Mouse (Mus musculus): Measurements from ENCODE around the gene Slc25a31. TPM values are rescaled to one million over a fixed set of nuclear protein-coding genes. Genes with fewer than 3 reads are reported as not detected.

Gene Slc25a31
- polyA plus RNA-seq, 2 experiments: 0.03 to 0.20 TPM

- H3K9ac ChIP-seq (replicated peaks): no peak overlapping the region
- H3K4me3 ChIP-seq (ENCODE audit: insufficient read depth in 1 of 2, low read depth in 2 of 2, low read length in 2 of 2): no peak overlapping the region
- H3K4me2 ChIP-seq (ENCODE audit: low read depth): no peak overlapping the region
- 77% methylated on average over 17 of the region's 18 CpGs for WGBS (ENCODE audit: insufficient replicate concordance)
- no peaks in the 10 kb centered on the region for H3K9me3 ChIP-seq (ENCODE audit: control insufficient read depth, low read length)
- no peaks in the 10 kb centered on the region for H3K36me3 ChIP-seq (replicated peaks; ENCODE audit: control insufficient read depth, insufficient read depth, low read depth)
- ATAC-seq (ENCODE audit: insufficient read depth) (no peak), DNase-seq (ENCODE audit: low read depth in 3 of 3, low spot score in 3 of 3) (no peak)
- no peak for TF ChIP-seq EP300 (IDR thresholded peaks at IDR 0.05; ENCODE audit: low read depth)
- TF ChIP-seq CTCF (IDR thresholded peaks at IDR 0.05; ENCODE audit: low read depth): no peak
- H3K4me1 ChIP-seq (replicated peaks; ENCODE audit: control insufficient read depth in 2 of 2, insufficient read depth in 2 of 2, low read length in 1 of 2): peaks cover 0 to 3% of the 10 kb centered on the region in 2 experiments; a peak in 1 of 4 replicates
- H3K27me3 ChIP-seq (ENCODE audit: control insufficient read depth, insufficient read depth, low read length): no peaks in the 10 kb centered on the region
- H3K27ac ChIP-seq: no peak overlapping the region
Observed at GRCm38 (mm10) chr3:40683171-40683570, 25.5 kb upstream of the Slc25a31 start.

DNA sequence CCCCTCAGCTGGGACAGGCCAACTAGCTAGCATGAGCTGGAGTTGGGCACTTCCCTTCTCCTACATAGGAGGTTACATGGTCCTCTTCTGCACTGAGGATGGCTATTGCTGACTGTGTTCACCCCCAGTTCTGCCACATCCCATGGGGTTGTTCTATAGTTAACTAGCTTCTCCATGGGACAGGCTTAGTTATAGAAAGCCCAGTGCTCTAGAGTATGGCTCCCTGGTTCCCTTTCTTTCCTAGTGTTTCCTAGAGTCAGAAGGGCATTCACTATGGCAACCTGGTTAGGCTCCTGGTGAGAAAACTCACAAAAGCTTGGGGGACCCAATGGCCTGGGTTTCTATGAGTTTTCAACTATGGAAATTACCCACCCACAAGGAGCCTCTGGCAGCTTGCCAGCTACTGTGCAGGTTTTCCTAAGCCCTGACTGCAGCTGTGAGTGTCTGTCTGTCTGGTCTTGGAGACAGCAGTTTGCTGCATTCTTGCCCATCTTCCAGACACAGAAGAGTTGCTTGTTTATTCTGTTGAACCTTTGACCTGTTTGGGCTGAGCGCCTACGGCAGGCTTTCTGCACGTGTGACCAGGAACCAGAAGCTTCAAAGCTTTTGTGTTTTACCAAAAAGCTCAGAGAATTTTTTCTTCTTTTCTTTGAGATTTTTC, 22.7 kb upstream of the Slc25a31 start:
- DNase-seq (ENCODE audit: low read depth in 3 of 3, low spot score in 3 of 3) (no peak), ATAC-seq (ENCODE audit: insufficient read depth) (no peak)
- peaks cover 0 to 3% of the 10 kb centered on the region in 2 experiments; a peak in 1 of 4 replicates for H3K4me1 ChIP-seq (replicated peaks; ENCODE audit: control insufficient read depth in 2 of 2, insufficient read depth in 2 of 2, low read length in 1 of 2)
- H3K4me3 ChIP-seq (ENCODE audit: insufficient read depth in 1 of 2, low read depth in 2 of 2, low read length in 2 of 2): no peak overlapping the region
- H3K27me3 ChIP-seq (ENCODE audit: control insufficient read depth, insufficient read depth, low read length): no peaks in the 10 kb centered on the region
- 70% methylated on average over 3 of the region's 3 CpGs for WGBS (ENCODE audit: insufficient replicate concordance)
- H3K9ac ChIP-seq (replicated peaks): no peak overlapping the region
- no peaks in the 10 kb centered on the region for H3K36me3 ChIP-seq (replicated peaks; ENCODE audit: control insufficient read depth, insufficient read depth, low read depth)
- H3K4me2 ChIP-seq (ENCODE audit: low read depth): no peak overlapping the region
- H3K27ac ChIP-seq: no peak overlapping the region
- H3K9me3 ChIP-seq (ENCODE audit: control insufficient read depth, low read length): no peaks in the 10 kb centered on the region
- no peak for TF ChIP-seq CTCF (IDR thresholded peaks at IDR 0.05; ENCODE audit: low read depth)
- TF ChIP-seq EP300 (IDR thresholded peaks at IDR 0.05; ENCODE audit: low read depth): no peak

- H3K27me3 ChIP-seq (ENCODE audit: control insufficient read depth, insufficient read depth, low read length): no peaks in the 10 kb centered on the region
- peaks cover 0 to 3% of the 10 kb centered on the region in 2 experiments; a peak in 1 of 4 replicates for H3K4me1 ChIP-seq (replicated peaks; ENCODE audit: control insufficient read depth in 2 of 2, insufficient read depth in 2 of 2, low read length in 1 of 2)
- H3K9me3 ChIP-seq (ENCODE audit: control insufficient read depth, low read length): no peaks in the 10 kb centered on the region
- H3K9ac ChIP-seq (replicated peaks): no peak overlapping the region
- no peak overlapping the region for H3K27ac ChIP-seq
- H3K4me3 ChIP-seq (ENCODE audit: insufficient read depth in 1 of 2, low read depth in 2 of 2, low read length in 2 of 2): no peak overlapping the region
- no peak overlapping the region for H3K4me2 ChIP-seq (ENCODE audit: low read depth)
- H3K36me3 ChIP-seq (replicated peaks; ENCODE audit: control insufficient read depth, insufficient read depth, low read depth): no peaks in the 10 kb centered on the region
- no peak for TF ChIP-seq CTCF (IDR thresholded peaks at IDR 0.05; ENCODE audit: low read depth)
- DNase-seq (ENCODE audit: low read depth in 3 of 3, low spot score in 3 of 3) (no peak), ATAC-seq (ENCODE audit: insufficient read depth) (no peak)
- WGBS (ENCODE audit: insufficient replicate concordance): 63% methylated on average over 9 of the region's 9 CpGs
Observed at GRCm38 (mm10) chr3:40686836-40687235, 21.8 kb upstream of the Slc25a31 start.

DNA sequence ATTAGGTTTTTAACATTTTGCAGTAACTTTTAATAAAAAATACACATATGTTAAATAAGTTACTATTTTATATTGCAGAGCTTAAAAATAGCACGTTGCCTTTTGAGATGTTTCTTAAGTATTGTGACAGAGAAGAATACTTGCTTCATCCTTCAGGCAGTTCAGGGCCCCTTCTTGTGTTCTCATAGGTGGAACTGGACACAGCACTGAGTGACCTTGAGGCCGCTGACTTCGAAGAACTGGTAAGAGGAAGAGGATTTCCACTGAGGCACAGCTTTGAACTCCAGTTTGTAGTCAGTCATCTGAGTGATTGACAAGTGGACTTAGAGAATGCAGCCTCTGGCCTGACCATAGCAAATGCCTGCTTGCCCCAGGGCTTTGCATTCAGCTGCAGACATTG, 21.1 kb upstream of the Slc25a31 start:
- Histone ChIP-seq H3K27ac (no peak overlapping the region), H3K9me3 (ENCODE audit: control insufficient read depth, low read length) (no peaks in the 10 kb centered on the region), H3K27me3 (ENCODE audit: control insufficient read depth, insufficient read depth, low read length) (no peaks in the 10 kb centered on the region), H3K4me1 (replicated peaks; ENCODE audit: control insufficient read depth in 2 of 2, insufficient read depth in 2 of 2, low read length in 1 of 2) (peaks cover 0 to under 1% of the 10 kb centered on the region in 2 experiments; a peak in 1 of 4 replicates), H3K9ac (replicated peaks) (no peak overlapping the region), H3K4me2 (ENCODE audit: low read depth) (no peak overlapping the region), H3K4me3 (ENCODE audit: insufficient read depth in 1 of 2, low read depth in 2 of 2, low read length in 2 of 2) (no peak overlapping the region), H3K36me3 (replicated peaks; ENCODE audit: control insufficient read depth, insufficient read depth, low read depth) (no peaks in the 10 kb centered on the region)
- TF ChIP-seq EP300 (IDR thresholded peaks at IDR 0.05; ENCODE audit: low read depth) (no peak), CTCF (IDR thresholded peaks at IDR 0.05; ENCODE audit: low read depth) (no peak)
- WGBS (ENCODE audit: insufficient replicate concordance): 74% methylated on average over 3 of the region's 3 CpGs
- DNase-seq (ENCODE audit: low read depth in 3 of 3, low spot score in 3 of 3) (no peak), ATAC-seq (ENCODE audit: insufficient read depth) (no peak)

DNA sequence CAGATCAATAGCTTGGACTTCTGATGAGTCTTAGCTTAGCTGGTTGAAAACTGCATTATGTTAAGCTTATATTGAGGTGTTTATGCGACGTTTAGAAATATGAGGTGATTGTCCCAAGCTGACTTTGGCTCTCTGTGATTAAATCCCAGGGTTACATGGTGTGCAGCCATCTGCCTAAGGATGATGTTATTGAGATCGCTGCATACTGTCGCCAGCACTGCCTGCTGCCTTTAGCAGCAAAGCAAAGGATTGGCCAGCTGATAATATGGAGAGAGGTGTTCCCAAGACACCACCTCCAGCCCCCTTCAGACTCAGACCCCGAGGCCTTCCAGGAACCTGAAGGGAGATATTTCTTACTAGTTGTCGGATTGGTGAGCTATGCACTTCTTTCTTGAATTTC, 17.1 kb upstream of the Slc25a31 start:
- no peak overlapping the region for H3K27ac ChIP-seq
- 74% methylated on average over 6 of the region's 6 CpGs for WGBS (ENCODE audit: insufficient replicate concordance)

More for the DNA sequence above, 17.1 kb upstream of the Slc25a31 start:
- ATAC-seq (ENCODE audit: insufficient read depth) (no peak), DNase-seq (ENCODE audit: low read depth in 3 of 3, low spot score in 3 of 3) (no peak)
- H3K9me3 ChIP-seq (ENCODE audit: control insufficient read depth, low read length): no peaks in the 10 kb centered on the region
- H3K4me3 ChIP-seq (ENCODE audit: insufficient read depth in 1 of 2, low read depth in 2 of 2, low read length in 2 of 2): no peak overlapping the region
- H3K4me2 ChIP-seq (ENCODE audit: low read depth): no peak overlapping the region
- no peaks in the 10 kb centered on the region for H3K27me3 ChIP-seq (ENCODE audit: control insufficient read depth, insufficient read depth, low read length)
- TF ChIP-seq CTCF (IDR thresholded peaks at IDR 0.05; ENCODE audit: low read depth) (no peak), EP300 (IDR thresholded peaks at IDR 0.05; ENCODE audit: low read depth) (no peak)
- H3K36me3 ChIP-seq (replicated peaks; ENCODE audit: control insufficient read depth, insufficient read depth, low read depth): no peaks in the 10 kb centered on the region
- no peak overlapping the region for H3K9ac ChIP-seq (replicated peaks)
- H3K4me1 ChIP-seq (replicated peaks; ENCODE audit: control insufficient read depth in 2 of 2, insufficient read depth in 2 of 2, low read length in 1 of 2): peaks cover 0 to 6% of the 10 kb centered on the region in 2 experiments; a peak in 1 of 4 replicates

Data from liver, embryonic 14.5 days (tissue).